In genomic region chr17:32657041-32657440, GRCm38 (mm10) we compare ENCODE assay signal across 47 mouse cellular contexts. TPM values are rescaled to one million over a fixed set of nuclear protein-coding genes. Genes with fewer than 3 reads are reported as not detected.
"Had no signal": no experiment of that assay in that cellular context is flagged by ENCODE, and none has a peak within 500 bp of the region (broad histone marks: within the 10 kb centered on the region; RNA-seq: fewer than 3 reads in every experiment).

No protein-coding gene starts in this region.

- H3K27ac ChIP-seq: limb, embryonic 10.5 days; limb, embryonic 12.5 days; limb, embryonic 13.5 days; limb, embryonic 15.5 days; liver, embryonic 12.5 days; liver, embryonic 13.5 days; liver, embryonic 14.5 days; liver, embryonic 15.5 days; lung, embryonic 15.5 days; macrophage; midbrain, embryonic 10.5 days; midbrain, embryonic 12.5 days; midbrain, embryonic 13.5 days; midbrain, embryonic 15.5 days; neural tube, embryonic 12.5 days had no signal

- H3K36me3 ChIP-seq: limb, embryonic 10.5 days; limb, embryonic 12.5 days; limb, embryonic 13.5 days; limb, embryonic 15.5 days; liver, embryonic 12.5 days; liver, embryonic 13.5 days; liver, embryonic 15.5 days; lung, embryonic 15.5 days; midbrain, embryonic 10.5 days; midbrain, embryonic 12.5 days; midbrain, embryonic 13.5 days; midbrain, embryonic 15.5 days; neural tube, embryonic 12.5 days had no signal

- H3K27me3 ChIP-seq: limb, embryonic 12.5 days; limb, embryonic 13.5 days; limb, embryonic 15.5 days; liver, embryonic 12.5 days; liver, embryonic 13.5 days; liver, embryonic 15.5 days; lung, embryonic 15.5 days; midbrain, embryonic 12.5 days; midbrain, embryonic 13.5 days; midbrain, embryonic 15.5 days; neural tube, embryonic 12.5 days had no signal

- ATAC-seq: liver, embryonic 12.5 days; liver, postnatal 0 days; lung, postnatal 0 days; midbrain, embryonic 13.5 days; midbrain, embryonic 15.5 days; midbrain, embryonic 16.5 days had no signal

- DNase-seq: left cerebral cortex, postnatal 4 days; liver; liver, embryonic 13.5 days; liver, postnatal 0 days; lung, adult 18-20 months; lung, adult 2 months; lung, embryonic 14.5 days; lung, postnatal 10 days; lung, postnatal 14 days; lung, postnatal 36 days; lung, postnatal 4 days; midbrain, embryonic 14.5 days had no signal

- H3K4me1 ChIP-seq: limb, embryonic 10.5 days; limb, embryonic 12.5 days; limb, embryonic 13.5 days; liver, embryonic 12.5 days; liver, embryonic 13.5 days; liver, embryonic 15.5 days; lung, embryonic 15.5 days; megakaryocyte, embryonic 14.5 days; midbrain, embryonic 10.5 days; midbrain, embryonic 12.5 days; midbrain, embryonic 13.5 days; midbrain, embryonic 15.5 days; neural tube, embryonic 12.5 days had no signal

- H3K4me3 ChIP-seq: limb, embryonic 10.5 days; limb, embryonic 12.5 days; limb, embryonic 13.5 days; limb, embryonic 15.5 days; liver, embryonic 12.5 days; liver, embryonic 13.5 days; liver, embryonic 15.5 days; lung, embryonic 15.5 days; megakaryocyte, embryonic 14.5 days; midbrain, embryonic 10.5 days; midbrain, embryonic 12.5 days; midbrain, embryonic 13.5 days; midbrain, embryonic 15.5 days; myocyte; neural tube, embryonic 12.5 days had no signal

RNA-seq across cellular contexts. Expression of gene Cyp4f40, which starts 1.7 kb away (rescaled TPM):
- total RNA-seq: left cerebral cortex, postnatal 10 days; left cerebral cortex, postnatal 14 days; left cerebral cortex, postnatal 25 days; left cerebral cortex, postnatal 36 days; left cerebral cortex, postnatal 4 days; liver, adult 2 months; megakaryocyte progenitor cell, adult 5-6 weeks; megakaryocyte, adult 5-6 weeks; megakaryocyte-erythroid progenitor cell, adult 5-6 weeks; midbrain, postnatal 0 days; monocyte, adult 5-6 weeks had no signal
- polyA plus RNA-seq: limb, embryonic 10.5 days; limb, embryonic 11.5 days; limb, embryonic 12.5 days; limb, embryonic 13.5 days; limb, embryonic 14.5 days; limb, embryonic 15.5 days; liver, adult 2 months; liver, embryonic 11.5 days; liver, embryonic 12.5 days; liver, embryonic 13.5 days; liver, embryonic 14.5 days; liver, embryonic 15.5 days; liver, postnatal 0 days; lung, embryonic 14.5 days; lung, embryonic 15.5 days; lung, postnatal 0 days; macrophage; midbrain, embryonic 10.5 days; midbrain, embryonic 11.5 days; midbrain, embryonic 12.5 days; midbrain, embryonic 13.5 days; midbrain, embryonic 14.5 days; midbrain, embryonic 15.5 days; neural tube, embryonic 11.5 days; neural tube, embryonic 12.5 days had no signal

RNA-seq across cellular contexts. Expression of gene Cyp4f15, which starts 28.4 kb away (rescaled TPM):
- total RNA-seq: megakaryocyte progenitor cell, adult 5-6 weeks; megakaryocyte, adult 5-6 weeks; megakaryocyte-erythroid progenitor cell, adult 5-6 weeks; monocyte, adult 5-6 weeks had no signal
- polyA plus RNA-seq: lung, embryonic 14.5 days; lung, embryonic 15.5 days; lung, embryonic 16.5 days; macrophage; myocyte had no signal

RNA-seq across cellular contexts. Expression of gene Cyp4f37, which starts 35.9 kb away (rescaled TPM):
- total RNA-seq: left cerebral cortex, postnatal 10 days; left cerebral cortex, postnatal 14 days; left cerebral cortex, postnatal 25 days; left cerebral cortex, postnatal 36 days; left cerebral cortex, postnatal 4 days; liver, adult 2 months; megakaryocyte progenitor cell, adult 5-6 weeks; megakaryocyte-erythroid progenitor cell, adult 5-6 weeks; midbrain, postnatal 0 days had no signal
- polyA plus RNA-seq: limb, embryonic 10.5 days; limb, embryonic 11.5 days; limb, embryonic 12.5 days; limb, embryonic 13.5 days; limb, embryonic 14.5 days; limb, embryonic 15.5 days; liver, adult 2 months; liver, embryonic 11.5 days; liver, embryonic 12.5 days; liver, embryonic 13.5 days; liver, embryonic 14.5 days; liver, embryonic 15.5 days; liver, embryonic 16.5 days; liver, postnatal 0 days; lung, embryonic 14.5 days; lung, embryonic 15.5 days; lung, embryonic 16.5 days; lung, postnatal 0 days; macrophage; midbrain, embryonic 11.5 days; midbrain, embryonic 12.5 days; midbrain, embryonic 16.5 days; midbrain, postnatal 0 days; myocyte; neural tube, embryonic 11.5 days; neural tube, embryonic 12.5 days had no signal
